Comparison of ENCODE assay signal across 16 mouse cellular contexts in the genomic region with DNA sequence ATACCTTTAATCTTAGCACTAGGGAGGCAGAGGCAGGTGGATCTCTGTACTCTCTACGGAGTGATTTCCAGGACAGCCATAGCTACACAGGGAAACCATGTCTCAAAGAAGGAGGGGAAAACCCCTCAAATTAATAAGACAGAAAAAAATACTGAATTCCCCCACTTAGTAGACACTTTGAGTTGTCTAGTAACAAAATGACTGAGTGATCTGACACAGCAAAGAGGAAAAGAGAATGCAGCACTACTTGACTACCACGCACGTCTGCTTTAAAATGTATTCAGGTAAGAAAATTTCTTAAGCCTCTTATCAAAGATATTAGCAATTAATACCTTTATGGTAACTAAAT.
"Had no signal": no experiment of that assay in that cellular context is flagged by ENCODE, and none has a peak within 500 bp of the region (broad histone marks: within the 10 kb centered on the region; RNA-seq: fewer than 3 reads in every experiment).

No protein-coding gene starts in this region.

- H3K27ac ChIP-seq: neural tube, embryonic 13.5 days; neural tube, embryonic 15.5 days; stomach, embryonic 15.5 days; stomach, postnatal 0 days had no signal

- DNase-seq: retina, postnatal 1 day; right cerebral cortex, adult 18-20 months; right cerebral cortex, postnatal 14 days; right cerebral cortex, postnatal 25 days; right cerebral cortex, postnatal 4 days; spleen, adult 18-20 months; thymus, adult 18-20 months; thymus, adult 2 months; thymus, postnatal 14 days; thymus, postnatal 25 days; thymus, postnatal 36 days; thymus, postnatal 4 days had no signal

- H3K4me2 ChIP-seq: neural tube, embryonic 13.5 days; neural tube, embryonic 15.5 days; stomach, embryonic 15.5 days had no signal

- H3K4me1 ChIP-seq: neural tube, embryonic 13.5 days; neural tube, embryonic 15.5 days; stomach, embryonic 15.5 days had no signal

- H3K9ac ChIP-seq: neural tube, embryonic 13.5 days; neural tube, embryonic 15.5 days; stomach, embryonic 15.5 days had no signal

- H3K9me3 ChIP-seq: neural tube, embryonic 13.5 days; neural tube, embryonic 15.5 days; stomach, embryonic 15.5 days had no signal

- H3K27me3 ChIP-seq: neural tube, embryonic 13.5 days; neural tube, embryonic 15.5 days; stomach, embryonic 15.5 days had no signal

- H3K4me3 ChIP-seq: neural tube, embryonic 13.5 days; neural tube, embryonic 15.5 days; stomach, embryonic 15.5 days had no signal
